Mouse (Mus musculus) erythroblast, embryonic 14.5 days (primary cell): ENCODE measurements around the gene Agmat. TPM values are rescaled to one million over a fixed set of nuclear protein-coding genes. Genes with fewer than 3 reads are reported as not detected.
A peak's percentile ranks its signal among the peaks of the same experiment; 100 is the strongest.

Experiments
- H3K27me3 ChIP-seq: 2 replicates; pipeline ENCODE4 v1.6.1; 2012; ENCODE audit warnings: inconsistent platforms; ENCODE audit not compliant: control insufficient read depth
- H3K36me3 ChIP-seq: 2 replicates; pipeline ENCODE4 v1.6.1; 2012; ENCODE audit warnings: mild to moderate bottlenecking, inconsistent platforms; ENCODE audit not compliant: control insufficient read depth
- H3K4me1 ChIP-seq: 2 replicates; pipeline ENCODE4 v1.6.1; 2012; ENCODE audit warnings: inconsistent platforms; ENCODE audit not compliant: control insufficient read depth
- H3K4me3 ChIP-seq: replicated peaks from 2 replicates; pipeline ENCODE3; 2012; ENCODE audit warnings: moderate library complexity, mild to moderate bottlenecking, inconsistent platforms
- H3K9me3 ChIP-seq: 2 replicates; pipeline ENCODE4 v1.6.1; 2012; ENCODE audit warnings: low read length, inconsistent platforms, mixed read lengths; ENCODE audit not compliant: control insufficient read depth
- GATA1 ChIP-seq: IDR thresholded peaks from 2 replicates; pipeline ENCODE4 v1.6.1; 2012; ENCODE audit warnings: low read length, inconsistent platforms, mixed read lengths
- TAL1 ChIP-seq: IDR thresholded peaks from 3 replicates; pipeline ENCODE4 v1.6.1; 2012; ENCODE audit warnings: low read length, inconsistent platforms, mixed read lengths
- polyA plus RNA-seq: library from polyadenylated mRNA; stranded (reverse); fragments of >175 nt; gene quantifications from 2 replicates; pipeline ENCODE4 v1.2.3, GENCODE M21; 2012

The Agmat gene
- polyA plus RNA-seq, 1 experiment = 0.19 TPM

GRCm38 (mm10) chr4:141793282-141794151, 47.0 kb downstream of the Agmat start, which contains the start of gene Casp9:
Gene Casp9, plus strand, starts transcription at chr4:141793612.
- Histone ChIP-seq H3K9me3 (peaks cover 2% of the 10 kb centered on the region; the same call in 1 of the 2 replicates), H3K36me3 (peaks cover 39% of the 10 kb centered on the region), H3K27me3 (no peaks in the 10 kb centered on the region), H3K4me1 (peaks cover 75% of the 10 kb centered on the region), H3K4me3 (peak within 1 kb of the TSS; percentile 92)
- no peak for TF ChIP-seq GATA1
- no peak for TF ChIP-seq TAL1

GRCm38 (mm10) chr4:141794152-141794535, 47.7 kb downstream of the Agmat start:
- H3K4me3 ChIP-seq = peak overlapping the region; percentile 92
- H3K4me1 ChIP-seq = peaks cover 71% of the 10 kb centered on the region
- TF ChIP-seq TAL1 (no peak), GATA1 (no peak)
- peaks cover 3% of the 10 kb centered on the region for H3K9me3 ChIP-seq
- H3K27me3 ChIP-seq = no peaks in the 10 kb centered on the region
- H3K36me3 ChIP-seq = peaks cover 42% of the 10 kb centered on the region

- Histone ChIP-seq H3K9me3 (peaks cover 3% of the 10 kb centered on the region), H3K4me1 (peaks cover 52% of the 10 kb centered on the region), H3K4me3 (no peak overlapping the region), H3K27me3 (no peaks in the 10 kb centered on the region), H3K36me3 (peaks cover 43% of the 10 kb centered on the region)
- no peak for TF ChIP-seq TAL1
- TF ChIP-seq GATA1 = no peak
Measured at GRCm38 (mm10) chr4:141796356-141796755, 49.9 kb downstream of the Agmat start.

GRCm38 (mm10) chr4:141796954-141797353, 50.5 kb downstream of the Agmat start:
- Histone ChIP-seq H3K4me3 (no peak overlapping the region), H3K9me3 (peaks cover 3% of the 10 kb centered on the region), H3K27me3 (no peaks in the 10 kb centered on the region), H3K4me1 (peaks cover 46% of the 10 kb centered on the region), H3K36me3 (peaks cover 43% of the 10 kb centered on the region)
- TF ChIP-seq TAL1 = no peak
- TF ChIP-seq GATA1 = no peak

GRCm38 (mm10) chr4:141797545-141797944, 51.1 kb downstream of the Agmat start:
- Histone ChIP-seq H3K9me3 (peaks cover 3% of the 10 kb centered on the region), H3K4me1 (peaks cover 40% of the 10 kb centered on the region), H3K4me3 (no peak overlapping the region), H3K36me3 (peaks cover 44% of the 10 kb centered on the region), H3K27me3 (no peaks in the 10 kb centered on the region)
- TF ChIP-seq GATA1 (no peak), TAL1 (no peak)

GRCm38 (mm10) chr4:141804105-141804504, 57.6 kb downstream of the Agmat start:
- Histone ChIP-seq H3K27me3 (no peaks in the 10 kb centered on the region), H3K4me1 (peaks cover 2% of the 10 kb centered on the region; the same call in 1 of the 2 replicates), H3K4me3 (no peak overlapping the region), H3K36me3 (peaks cover 68% of the 10 kb centered on the region), H3K9me3 (peaks cover 6% of the 10 kb centered on the region; the same call in 1 of the 2 replicates)
- TF ChIP-seq GATA1 = no peak
- TF ChIP-seq TAL1 = no peak

- H3K36me3 ChIP-seq = peaks cover 84% of the 10 kb centered on the region
- H3K4me1 ChIP-seq = peaks cover 2% of the 10 kb centered on the region; the same call in 1 of the 2 replicates
- H3K9me3 ChIP-seq = peaks cover 6% of the 10 kb centered on the region; the same call in 1 of the 2 replicates
- TF ChIP-seq GATA1 (no peak), TAL1 (no peak)
- no peak overlapping the region for H3K4me3 ChIP-seq
- H3K27me3 ChIP-seq = no peaks in the 10 kb centered on the region
Measured at GRCm38 (mm10) chr4:141805886-141806285, 59.4 kb downstream of the Agmat start.

Other genes with a start within 250 kb of the Agmat start
- gene Spen, start 208.1 kb upstream of the Agmat start, polyA plus RNA-seq = 25.6 and 25.7 TPM in 2 replicates
- 0.02 TPM in 2 replicates for gene Fblim1, start 140.6 kb upstream of the Agmat start, polyA plus RNA-seq
- gene Tmem82, start 128.0 kb upstream of the Agmat start, polyA plus RNA-seq = 0.03 TPM in 1 of 2 replicates, not detected in the other
- gene Slc25a34, start 122.9 kb upstream of the Agmat start, polyA plus RNA-seq = not detected in 2 replicates
- 1.1 and 1.4 TPM in 2 replicates for gene Plekhm2, start 81.8 kb upstream of the Agmat start, polyA plus RNA-seq
- 0.11 TPM in 1 of 2 replicates, not detected in the other for gene Rsc1a1, start 61.1 kb upstream of the Agmat start, polyA plus RNA-seq
- 0.58 and 0.85 TPM in 2 replicates for gene Ddi2, start 23.3 kb upstream of the Agmat start, polyA plus RNA-seq
- gene Dnajc16, start 44.3 kb downstream of the Agmat start, polyA plus RNA-seq = 0.14 and 0.15 TPM in 2 replicates
- gene Casp9, start 46.9 kb downstream of the Agmat start, polyA plus RNA-seq = 1.2 and 2.3 TPM in 2 replicates
- gene Cela2a, start 79.5 kb downstream of the Agmat start, polyA plus RNA-seq = not detected in 2 replicates
- gene Ctrc, start 99.7 kb downstream of the Agmat start, polyA plus RNA-seq = not detected in 2 replicates
- gene Efhd2, start 128.2 kb downstream of the Agmat start, polyA plus RNA-seq = 3.7 and 4.2 TPM in 2 replicates